Mouse (Mus musculus) urinary bladder, postnatal 36 days (tissue): ENCODE data around the gene Mkrn2os.

Source experiments
- DNase-seq, 2 experiments: peaks; one replicate each; pipeline ENCODE4 v3.0.0; 2022; ENCODE audit warnings: low spot score in 2 of 2, mixed read lengths in 1 of 2

Gene Mkrn2os

DNA sequence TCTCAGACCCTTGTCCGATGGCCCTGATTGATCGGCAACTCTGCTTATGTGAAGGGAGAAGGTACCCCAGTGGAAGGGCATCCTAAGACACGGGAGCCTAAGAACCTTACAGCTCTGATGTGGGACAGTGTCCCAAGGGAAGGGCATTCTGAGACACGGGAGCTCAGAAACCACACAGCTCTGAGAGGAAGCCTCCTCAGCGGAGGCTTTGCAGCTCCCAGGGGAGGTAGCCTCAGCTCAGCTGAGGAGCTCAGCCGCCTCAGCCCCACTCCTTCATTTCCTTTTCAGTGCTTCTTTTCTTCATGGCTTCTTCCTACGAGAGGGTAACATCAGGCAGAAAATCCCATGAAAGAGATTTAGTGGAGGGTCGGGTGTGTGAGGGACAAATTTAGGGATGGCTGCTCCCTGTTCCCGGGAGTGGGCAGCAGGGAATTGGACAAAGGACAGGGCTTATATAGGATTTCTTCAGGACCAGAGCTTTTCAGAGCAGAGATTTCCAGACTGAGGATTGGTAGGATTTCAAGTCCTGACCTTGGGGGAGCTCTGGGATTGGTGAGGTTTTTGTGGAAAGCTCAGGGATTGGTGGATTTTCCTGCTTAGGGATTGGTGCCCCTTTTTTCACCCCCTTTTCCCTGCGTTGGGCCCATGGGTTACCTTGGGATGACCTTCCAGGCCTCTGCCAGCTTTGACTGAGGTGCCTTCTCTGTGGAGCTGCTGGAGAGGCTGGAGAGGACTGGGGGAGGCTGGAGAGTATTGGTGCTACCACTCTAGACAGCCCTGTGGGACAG, 9.9 kb downstream of the Mkrn2os start:
- no peak for DNase-seq

DNA sequence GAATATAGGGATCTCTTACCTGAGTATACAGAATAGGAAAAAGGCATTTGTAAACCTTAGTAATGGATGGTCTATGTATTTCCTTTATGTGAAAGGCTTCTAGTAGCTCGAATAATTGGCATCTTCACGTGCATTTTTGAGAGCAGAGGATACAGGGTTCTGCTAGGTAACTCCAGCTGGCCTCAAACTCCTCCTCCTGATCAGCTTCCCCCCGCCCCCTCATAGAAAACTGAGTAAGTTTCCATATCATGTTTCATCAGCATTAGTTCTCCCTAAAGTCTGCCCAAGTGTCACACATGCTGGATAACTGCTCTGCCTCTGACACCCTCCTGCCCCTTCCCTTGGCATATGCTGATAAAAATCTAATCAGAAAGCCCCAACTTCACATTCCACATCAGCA, 11.6 kb downstream of the Mkrn2os start:
- no peak for DNase-seq

- no peak for DNase-seq
Observed at GRCm38 (mm10) chr6:115577941-115578340, 14.4 kb downstream of the Mkrn2os start.

DNA sequence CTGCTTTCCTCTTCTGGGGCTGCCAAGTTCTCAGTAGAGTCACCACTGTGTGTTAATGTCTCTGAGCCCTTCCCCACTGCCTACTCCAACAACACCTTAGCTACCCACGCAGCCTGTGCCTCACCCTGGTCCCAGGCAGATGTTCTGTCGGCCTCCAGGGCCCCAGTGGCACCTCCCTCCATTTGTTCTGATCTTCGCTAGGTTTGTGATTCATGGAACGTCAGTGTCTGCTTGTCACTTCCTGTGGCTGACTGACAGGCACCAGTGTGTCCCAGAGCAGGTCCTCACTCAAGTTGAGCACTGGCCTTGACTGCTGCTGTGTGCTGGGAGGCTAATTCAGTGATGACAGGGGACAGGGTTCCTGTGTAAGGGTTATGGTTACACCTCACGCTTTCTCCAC, 15.0 kb downstream of the Mkrn2os start:
- DNase-seq, result no peak

GRCm38 (mm10) chr6:115574171-115574570, 18.2 kb downstream of the Mkrn2os start:
- no peak for DNase-seq

GRCm38 (mm10) chr6:115565479-115566045, 26.8 kb downstream of the Mkrn2os start:
- DNase-seq, result no peak

- no peak for DNase-seq
Observed at GRCm38 (mm10) chr6:115559651-115560632, 32.4 kb downstream of the Mkrn2os start.

DNA sequence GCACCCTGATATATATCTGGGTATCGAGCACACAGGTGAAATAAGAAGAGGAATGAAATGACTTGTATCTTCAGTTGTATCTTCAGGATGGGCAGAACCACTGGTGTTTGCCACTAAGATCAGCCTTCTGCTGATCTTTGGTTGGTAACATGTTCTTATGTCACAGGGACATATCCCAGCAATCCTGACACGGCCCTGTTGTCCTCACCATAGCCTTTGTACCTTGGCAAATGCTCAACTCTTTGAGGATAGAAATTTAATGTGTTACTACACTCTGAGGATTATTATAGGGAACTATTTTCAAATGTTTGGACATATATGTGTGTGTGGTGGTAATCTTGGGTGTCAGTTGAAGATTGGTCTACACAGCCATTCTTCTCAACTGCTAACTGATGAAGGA, 34.2 kb downstream of the Mkrn2os start:
- no peak for DNase-seq

- DNase-seq, result no peak
Observed at GRCm38 (mm10) chr6:115555485-115555884, 36.9 kb downstream of the Mkrn2os start.

DNA sequence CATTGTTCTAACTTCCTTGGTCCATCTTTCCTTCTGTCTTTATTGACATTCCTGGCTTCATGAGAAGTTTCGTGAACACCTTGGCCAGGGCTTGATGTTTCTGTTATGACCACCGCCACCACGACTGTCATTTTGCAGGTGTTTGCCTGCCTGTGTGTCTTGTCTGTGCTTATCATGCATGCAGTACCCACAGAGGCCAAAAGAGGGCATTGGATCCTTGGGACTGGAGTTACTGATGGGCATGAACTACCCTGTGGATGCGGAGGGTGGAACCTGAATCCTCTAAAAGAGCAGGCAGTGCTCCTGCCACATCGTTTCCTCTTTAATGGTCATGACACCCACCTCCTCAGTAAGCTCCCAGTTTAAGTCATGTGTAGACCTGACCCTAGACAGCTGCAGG, 46.1 kb downstream of the Mkrn2os start:
- no peak for DNase-seq

DNA sequence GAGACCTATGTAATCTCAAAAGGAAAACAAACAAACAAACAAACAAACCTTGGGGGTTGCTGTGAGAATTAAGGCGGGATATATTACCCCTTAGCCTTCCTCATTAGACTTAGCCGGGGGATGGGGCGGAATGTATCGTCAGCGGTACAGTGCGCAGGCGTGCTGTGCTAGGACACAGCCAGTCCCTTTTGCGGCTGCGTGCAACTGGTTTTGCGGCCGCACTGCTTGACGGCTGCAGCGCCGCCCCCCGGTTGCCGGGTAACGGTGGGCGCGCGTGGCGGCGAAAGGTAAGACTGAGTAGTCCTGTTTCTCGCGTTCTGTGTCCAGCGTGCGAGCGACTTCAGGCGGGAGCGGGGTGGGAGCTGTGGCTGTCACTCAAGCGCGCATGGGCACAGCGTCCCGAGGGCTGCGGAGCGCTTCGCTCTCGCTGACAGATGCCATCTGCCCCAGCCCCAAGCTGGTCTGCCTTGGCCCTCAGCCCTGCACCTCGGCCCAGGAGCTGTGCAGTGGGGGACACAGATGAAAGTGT, 47.9 kb downstream of the Mkrn2os start, which contains the start of gene Tsen2:
Tsen2 (plus strand) TSS at position 223 of the 529 bp plus-strand sequence.
- DNase-seq, result peak; percentile 97 to 98

GRCm38 (mm10) chr6:115542341-115542740, 50.0 kb downstream of the Mkrn2os start:
- no peak for DNase-seq

- DNase-seq, result no peak
Observed at GRCm38 (mm10) chr6:115541676-115542275, 50.6 kb downstream of the Mkrn2os start.

DNA sequence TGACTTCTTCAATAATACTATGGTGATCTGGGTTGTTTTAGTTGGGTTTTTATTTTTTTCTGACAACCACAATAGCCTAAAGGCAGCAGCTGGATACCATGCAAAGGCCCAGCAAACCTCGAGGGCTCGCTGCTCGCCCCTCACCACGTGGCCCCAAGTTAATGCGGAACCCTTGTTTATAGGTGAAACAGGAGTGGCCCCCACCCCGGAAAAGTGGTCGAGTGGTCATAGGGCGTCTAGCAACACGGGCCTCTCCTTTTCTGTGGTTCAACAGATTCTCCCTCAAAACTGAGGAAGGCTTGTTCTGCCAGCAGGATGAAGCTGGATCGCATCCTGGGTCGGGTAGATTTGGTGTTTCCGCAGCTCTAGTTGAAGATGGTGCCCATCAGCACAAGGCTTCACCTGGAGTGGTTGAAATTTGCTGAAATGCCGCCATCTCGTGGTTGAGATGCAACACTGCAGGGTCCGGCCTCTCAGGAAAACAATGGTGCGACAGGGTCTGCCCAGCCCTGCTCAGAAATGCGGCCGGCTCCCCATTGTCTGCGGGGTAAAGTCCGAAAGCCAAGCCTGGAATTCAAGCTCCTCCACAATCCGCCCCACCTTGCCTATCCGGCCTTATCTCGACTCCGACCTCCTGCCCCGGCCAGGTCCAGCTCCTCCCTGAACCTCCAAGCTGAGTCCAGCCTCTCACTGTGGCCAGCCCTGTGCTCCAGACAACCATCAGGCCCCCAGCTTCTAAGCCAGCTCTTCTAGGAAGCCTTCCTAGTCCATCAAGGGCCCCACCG, 53.5 kb downstream of the Mkrn2os start:
- peak; percentile 86 to 87 for DNase-seq

GRCm38 (mm10) chr6:115536169-115536568, 56.2 kb downstream of the Mkrn2os start:
- DNase-seq, result no peak

DNA sequence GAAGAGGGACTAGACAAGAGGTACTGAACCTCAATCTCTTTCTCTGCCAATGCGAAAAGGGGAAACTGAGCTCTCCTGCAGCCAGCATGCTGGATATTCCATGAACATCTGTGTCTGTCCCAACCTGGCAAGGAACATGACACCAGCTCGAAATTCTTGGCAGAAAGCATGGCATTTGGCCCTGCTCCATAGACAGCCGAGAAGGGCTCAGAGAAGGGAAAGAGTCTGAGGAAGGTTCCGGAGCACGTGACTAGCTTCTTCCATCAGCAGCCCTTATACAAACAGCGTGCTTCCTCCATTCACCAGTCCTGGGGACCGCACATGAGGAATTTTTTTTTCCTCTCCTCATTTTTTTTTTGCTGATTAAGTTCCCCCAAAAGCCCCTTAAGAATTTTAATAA, 57.8 kb downstream of the Mkrn2os start:
- peak in 1 of 2 experiments; percentile 48 for DNase-seq
